Mouse (Mus musculus) cerebellum, adult 2 months (tissue): ENCODE data around the gene AF067061. TPM values are rescaled to one million over a fixed set of nuclear protein-coding genes. Genes with fewer than 3 reads are reported as not detected.

Source experiments
- DNase-seq, 2 experiments: peaks; one replicate each; pipeline ENCODE4 v3.0.0; 2021
- H3K27ac ChIP-seq: fragments of 200-500 bp; 2 replicates; pipeline ENCODE4 v1.5.1; 2012; ENCODE audit warnings: low read length, control low read depth, inconsistent platforms; ENCODE audit not compliant: insufficient read depth
- H3K27me3 ChIP-seq: fragments of 200-500 bp; 2 replicates; pipeline ENCODE4 v1.6.1; 2012; ENCODE audit warnings: inconsistent platforms, mild to moderate bottlenecking, low read length, moderate library complexity; ENCODE audit not compliant: control insufficient read depth, insufficient read depth
- H3K4me1 ChIP-seq: fragments of 200-500 bp; 2 replicates; pipeline ENCODE4 v1.6.1; 2011; ENCODE audit warnings: low read length; ENCODE audit not compliant: control insufficient read depth, insufficient read depth
- H3K4me3 ChIP-seq: fragments of 200-500 bp; replicated peaks from 2 replicates; pipeline ENCODE3; 2011; ENCODE audit warnings: mild to moderate bottlenecking, low read depth, low read length, control low read depth; ENCODE audit not compliant: insufficient read depth
- CTCF ChIP-seq: fragments of 200-500 bp; IDR thresholded peaks from 2 replicates; pipeline ENCODE4 v1.5.1; 2011; ENCODE audit warnings: low read depth, mild to moderate bottlenecking, control low read depth, low read length, moderate library complexity, borderline replicate concordance; ENCODE audit not compliant: insufficient read depth
- POLR2A ChIP-seq: fragments of 200-500 bp; IDR thresholded peaks from 2 replicates; pipeline ENCODE4 v1.6.1; 2011; ENCODE audit warnings: low read length, control low read depth, borderline replicate concordance; ENCODE audit not compliant: insufficient read depth
- WGBS: fragments of 180-500 bp; shearing (Covaris S2); methylation state at CpG from one replicate; pipeline ENCODE4 v1.1.7; 2018; 5-methylcytosine and 5-hydroxymethylcytosine counted together
- polyA plus RNA-seq: library from polyadenylated mRNA; depleted of rRNA; stranded (reverse); fragments of >200 nt; gene quantifications from 2 replicates; pipeline ENCODE4 v1.2.3, GENCODE M21; 2012; rRNA removed

The AF067061 gene
- polyA plus RNA-seq, 1 experiment: not detected

GRCm38 (mm10) chr13:120278784-120279183 lies 15.9 kb downstream of the AF067061 start:
- no peak for DNase-seq
- TF ChIP-seq POLR2A: no peak
- no peak for TF ChIP-seq CTCF
- Histone ChIP-seq H3K27ac (no peak overlapping the region), H3K4me1 (no peaks in the 10 kb centered on the region; the same call in 1 of the 2 replicates), H3K27me3 (no peaks in the 10 kb centered on the region), H3K4me3 (no peak overlapping the region)
- 42% methylated on average over 9 of the region's 9 CpGs for WGBS

GRCm38 (mm10) chr13:120299324-120299894 lies 36.5 kb downstream of the AF067061 start:
- Histone ChIP-seq H3K4me1 (no peaks in the 10 kb centered on the region), H3K27ac (no peak overlapping the region), H3K4me3 (no peak overlapping the region), H3K27me3 (no peaks in the 10 kb centered on the region)
- WGBS: 45% methylated on average over 1 of the region's 1 CpGs
- DNase-seq: no peak
- no peak for TF ChIP-seq CTCF
- no peak for TF ChIP-seq POLR2A

GRCm38 (mm10) chr13:120299991-120300442 lies 37.1 kb downstream of the AF067061 start, which contains the start of gene BC147527:
TSS of gene BC147527 (plus strand) at chr13:120300392.
- H3K4me3 ChIP-seq: no peak within 1 kb of the TSS
- no peaks in the 10 kb centered on the region for H3K4me1 ChIP-seq
- no peak within 1 kb of the TSS for H3K27ac ChIP-seq
- WGBS: 41% methylated on average over 2 of the region's 2 CpGs
- no peaks in the 10 kb centered on the region for H3K27me3 ChIP-seq
- TF ChIP-seq CTCF: no peak
- no peak for TF ChIP-seq POLR2A
- DNase-seq: no peak

- Histone ChIP-seq H3K27me3 (no peaks in the 10 kb centered on the region), H3K4me1 (no peaks in the 10 kb centered on the region), H3K4me3 (no peak overlapping the region), H3K27ac (no peak overlapping the region)
- no peak for DNase-seq
- 77% methylated on average over 4 of the region's 4 CpGs for WGBS
- TF ChIP-seq CTCF (no peak), POLR2A (no peak)
Measured at GRCm38 (mm10) chr13:120300853-120301252, 37.9 kb downstream of the AF067061 start.

GRCm38 (mm10) chr13:120310749-120311148 lies 47.8 kb downstream of the AF067061 start:
- no peak for DNase-seq

GRCm38 (mm10) chr13:120313584-120313983 lies 50.7 kb downstream of the AF067061 start:
- no peak overlapping the region for H3K4me3 ChIP-seq
- WGBS: 45% methylated on average over 14 of the region's 14 CpGs
- DNase-seq: no peak
- no peaks in the 10 kb centered on the region for H3K27me3 ChIP-seq
- no peak overlapping the region for H3K27ac ChIP-seq
- no peaks in the 10 kb centered on the region for H3K4me1 ChIP-seq
- no peak for TF ChIP-seq CTCF
- TF ChIP-seq POLR2A: no peak

More at GRCm38 (mm10) chr13:120310749-120311148, 47.8 kb downstream of the AF067061 start:
- 84% methylated on average over 4 of the region's 4 CpGs for WGBS
- H3K4me3 ChIP-seq: no peak overlapping the region
- no peaks in the 10 kb centered on the region for H3K27me3 ChIP-seq
- H3K27ac ChIP-seq: no peak overlapping the region
- H3K4me1 ChIP-seq: no peaks in the 10 kb centered on the region
- TF ChIP-seq POLR2A: no peak
- no peak for TF ChIP-seq CTCF

Other genes with a start within 250 kb of the AF067061 start
- not detected in 2 replicates for gene Gm36079, start 236.1 kb upstream of the AF067061 start, polyA plus RNA-seq
- gene Gm21188, start 210.9 kb upstream of the AF067061 start, polyA plus RNA-seq: 0.06 TPM in 1 of 2 replicates, not detected in the other
- gene Gm20767, start 122.9 kb upstream of the AF067061 start, polyA plus RNA-seq: not detected in 2 replicates
- not detected in 2 replicates for gene Gm21818, start 90.7 kb upstream of the AF067061 start, polyA plus RNA-seq
- not detected in 2 replicates for gene Gm21762, start 47.2 kb upstream of the AF067061 start, polyA plus RNA-seq
- not detected in 2 replicates for gene Gm21731, start 24.0 kb upstream of the AF067061 start, polyA plus RNA-seq
- gene BC147527, start 37.3 kb downstream of the AF067061 start, polyA plus RNA-seq: 0.13 TPM in 1 of 2 replicates, not detected in the other
- not detected in 2 replicates for gene Tcstv3, start 53.8 kb downstream of the AF067061 start, polyA plus RNA-seq